Mouse (Mus musculus) embryonic facial prominence, embryonic 10.5 days (tissue): Measurements from ENCODE around the gene Ak6. TPM values are rescaled to one million over a fixed set of nuclear protein-coding genes. Genes with fewer than 3 reads are reported as not detected.
A peak's percentile ranks its signal among the peaks of the same experiment; 100 is the strongest.

ENCODE experiments used
- DNase-seq: peaks from one replicate; pipeline ENCODE4 v3.0.0-alpha.2; 2017; ENCODE audit warnings: low spot score
- H3K27ac ChIP-seq: fragments of 300-500 bp; sonication (generic); replicated peaks from 2 replicates; pipeline ENCODE4 v1.5.1; 2016; ENCODE audit warnings: mild to moderate bottlenecking
- H3K27me3 ChIP-seq: fragments of 300-500 bp; sonication (generic); replicated peaks from 2 replicates; pipeline ENCODE4 v1.6.1; 2016; ENCODE audit warnings: low read depth, mild to moderate bottlenecking; ENCODE audit not compliant: poor library complexity, severe bottlenecking
- H3K36me3 ChIP-seq: fragments of 300-500 bp; sonication (generic); replicated peaks from 2 replicates; pipeline ENCODE4 v1.6.1; 2016; ENCODE audit warnings: mild to moderate bottlenecking, moderate library complexity
- H3K4me1 ChIP-seq: fragments of 300-500 bp; sonication (generic); 2 replicates; pipeline ENCODE4 v1.6.1; 2016
- H3K4me3 ChIP-seq: fragments of 300-500 bp; sonication (generic); 2 replicates; pipeline ENCODE4 v1.5.1; 2016; ENCODE audit warnings: mild to moderate bottlenecking, moderate library complexity
- H3K9me3 ChIP-seq: fragments of 300-500 bp; sonication (generic); 2 replicates; pipeline ENCODE4 v1.6.1; 2016; ENCODE audit warnings: mild to moderate bottlenecking
- WGBS: fragments of 180-500 bp; shearing (Covaris S2); methylation state at CpG from one replicate; pipeline ENCODE4 v1.1.7; 2016; 5-methylcytosine and 5-hydroxymethylcytosine counted together
- polyA plus RNA-seq: library from polyadenylated mRNA; unstranded; fragments of >200 nt; fragmentation: Nextera tagmentation; extraction: Ambion mirVana; gene quantifications from 2 replicates; pipeline ENCODE4 v1.2.1, GENCODE M21; 2016

Gene Ak6
- polyA plus RNA-seq, 1 experiment from 2014 or later, result 365 TPM

- Histone ChIP-seq H3K4me3 (no peak overlapping the region), H3K27ac (no peak overlapping the region), H3K27me3 (peaks cover 27% of the 10 kb centered on the region), H3K4me1 (peaks cover 8% of the 10 kb centered on the region), H3K9me3 (no peaks in the 10 kb centered on the region), H3K36me3 (peaks cover 51% of the 10 kb centered on the region)
- 84% methylated on average over 13 of the region's 13 CpGs for WGBS
- no peak for DNase-seq
Measured at GRCm38 (mm10) chr13:100617583-100617982, 33.2 kb upstream of the Ak6 start.

DNA sequence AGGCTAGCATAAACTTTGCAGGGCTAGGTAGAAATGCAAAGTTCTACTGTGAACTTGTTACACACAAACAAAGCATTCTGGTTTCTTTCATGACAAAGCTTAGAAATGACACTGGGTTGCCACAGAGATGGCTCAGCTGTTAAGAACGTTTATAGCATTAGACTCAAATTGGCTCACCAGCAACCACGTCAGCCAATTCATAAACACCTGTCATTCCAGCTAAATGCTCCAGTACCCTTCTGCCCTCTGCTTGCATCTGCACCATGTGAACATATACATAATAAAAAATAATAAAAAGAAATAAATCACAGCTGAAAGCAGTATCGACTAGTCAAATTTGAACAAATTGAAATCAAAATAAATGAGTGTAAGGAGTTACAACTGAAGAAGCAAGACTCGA is 28.5 kb upstream of the Ak6 start:
- Histone ChIP-seq H3K9me3 (no peaks in the 10 kb centered on the region), H3K36me3 (peaks cover 93% of the 10 kb centered on the region), H3K27me3 (peaks cover 7% of the 10 kb centered on the region), H3K4me1 (no peaks in the 10 kb centered on the region), H3K4me3 (no peak overlapping the region), H3K27ac (no peak overlapping the region)
- WGBS, result 90% methylated on average over 4 of the region's 4 CpGs
- no peak for DNase-seq

GRCm38 (mm10) chr13:100634106-100634691 is 16.6 kb upstream of the Ak6 start:
- Histone ChIP-seq H3K27me3 (no peaks in the 10 kb centered on the region), H3K9me3 (no peaks in the 10 kb centered on the region), H3K4me1 (no peaks in the 10 kb centered on the region), H3K36me3 (peaks cover 98% of the 10 kb centered on the region), H3K27ac (no peak overlapping the region), H3K4me3 (no peak overlapping the region)
- no peak for DNase-seq
- WGBS, result 97% methylated on average over 3 of the region's 3 CpGs

DNA sequence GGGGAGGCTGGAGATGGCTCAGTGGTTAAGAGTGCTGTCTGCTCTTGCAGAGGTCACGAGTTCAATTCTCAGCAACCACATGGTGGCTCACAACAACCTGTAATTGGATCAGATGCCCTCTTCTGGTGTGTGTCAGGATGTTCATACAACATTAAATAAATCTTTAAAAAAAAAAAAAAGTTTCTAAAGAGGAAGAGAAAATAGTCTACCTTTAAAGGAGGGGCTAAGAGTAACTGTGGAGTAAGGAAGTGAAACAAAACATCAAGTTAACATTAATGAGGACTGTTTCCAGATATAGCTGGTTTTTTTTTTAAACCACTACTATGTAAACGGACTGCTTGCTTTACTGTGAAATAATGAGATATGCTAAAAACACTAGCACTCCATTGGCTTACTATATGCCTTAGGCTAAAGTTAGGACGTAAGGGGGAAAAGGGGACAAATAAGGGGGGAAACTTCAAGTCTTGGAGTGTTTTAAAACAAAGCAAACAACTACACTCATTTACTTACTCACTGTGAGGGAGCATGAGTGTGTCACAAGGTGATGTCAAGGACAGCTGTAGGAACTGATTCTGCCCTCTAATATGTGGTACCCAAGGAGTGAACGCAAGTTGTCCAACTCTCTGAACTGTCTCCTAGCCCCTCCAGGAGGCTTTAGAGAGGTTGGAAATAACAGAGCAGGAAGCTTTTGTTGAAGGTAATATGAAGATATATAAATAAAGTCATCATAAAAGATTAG is 8.1 kb upstream of the Ak6 start:
- H3K4me3 ChIP-seq, result no peak overlapping the region
- no peaks in the 10 kb centered on the region for H3K27me3 ChIP-seq
- H3K27ac ChIP-seq, result no peak overlapping the region
- no peak for DNase-seq
- H3K9me3 ChIP-seq, result no peaks in the 10 kb centered on the region
- H3K36me3 ChIP-seq, result peaks cover 94% of the 10 kb centered on the region
- 90% methylated on average over 4 of the region's 4 CpGs for WGBS
- no peaks in the 10 kb centered on the region for H3K4me1 ChIP-seq

DNA sequence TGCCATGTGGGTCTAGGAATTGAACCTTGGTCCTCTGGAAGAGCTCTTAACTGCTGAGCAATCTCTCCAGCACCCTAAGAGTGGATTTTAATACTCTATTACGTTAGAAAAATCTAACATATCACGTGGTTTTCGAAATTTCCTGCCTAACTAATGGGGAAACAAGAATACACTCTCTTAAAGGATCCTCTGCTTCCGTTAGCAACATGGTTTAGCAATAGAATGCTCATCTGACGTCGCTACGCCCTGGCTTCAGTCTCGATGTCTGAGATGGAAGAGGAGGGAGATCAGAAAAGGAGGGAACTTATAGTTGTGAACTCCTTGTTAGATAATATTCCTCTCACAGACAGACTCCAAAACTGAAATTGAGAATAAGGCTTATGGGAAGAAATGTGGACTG is 2.6 kb upstream of the Ak6 start:
- H3K9me3 ChIP-seq, result no peaks in the 10 kb centered on the region
- no peak for DNase-seq
- H3K27ac ChIP-seq, result no peak overlapping the region
- H3K4me3 ChIP-seq, result no peak overlapping the region
- H3K27me3 ChIP-seq, result no peaks in the 10 kb centered on the region
- peaks cover 13% of the 10 kb centered on the region for H3K4me1 ChIP-seq
- 95% methylated on average over 8 of the region's 8 CpGs for WGBS
- peaks cover 46% of the 10 kb centered on the region for H3K36me3 ChIP-seq

DNA sequence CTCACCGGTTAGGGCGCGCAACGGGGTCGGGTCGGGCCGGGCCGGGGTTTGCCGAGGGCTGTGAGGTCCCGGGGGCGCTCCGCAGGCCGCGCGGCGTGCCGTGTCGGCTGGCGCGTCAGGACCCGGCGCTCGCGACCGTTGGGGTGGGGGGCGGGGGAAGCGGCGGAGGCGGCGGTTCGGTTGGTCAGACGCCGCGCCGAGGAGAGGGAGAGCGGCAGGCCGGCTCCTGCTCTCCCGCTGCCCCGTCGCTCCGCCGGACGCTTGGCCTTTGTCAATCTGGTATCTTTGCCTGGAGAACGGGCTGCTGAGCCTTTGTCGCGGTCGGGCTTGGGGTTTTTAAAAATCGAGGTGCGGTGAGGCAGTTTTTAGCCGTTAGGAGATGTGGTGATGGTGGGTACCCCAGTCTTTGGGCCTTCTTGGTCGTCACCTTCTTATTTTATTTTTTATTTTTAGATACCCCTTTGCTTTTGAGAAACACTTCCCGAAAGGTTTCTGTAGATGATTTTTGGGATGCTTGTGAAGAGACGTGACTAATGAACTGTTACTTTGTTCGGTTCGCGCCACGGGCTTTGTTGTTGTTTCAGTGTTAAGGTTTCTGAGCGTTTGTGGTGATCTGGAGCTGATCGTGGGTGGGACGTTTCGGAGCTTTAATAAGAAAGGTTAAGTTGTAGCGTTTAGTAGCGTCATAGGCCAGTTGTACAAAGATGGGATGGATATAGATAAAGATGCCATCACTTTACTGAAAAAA is 834 bp downstream of the Ak6 start, which contains the start of gene Taf9:
Gene Taf9, plus strand, starts transcription at position 141 of the 748 bp plus-strand sequence.
- DNase-seq, result no peak
- H3K27ac ChIP-seq, result peak within 1 kb of the TSS; percentile 100
- peaks cover 13% of the 10 kb centered on the region for H3K4me1 ChIP-seq
- no peaks in the 10 kb centered on the region for H3K27me3 ChIP-seq
- peaks cover 40% of the 10 kb centered on the region for H3K36me3 ChIP-seq
- peak within 1 kb of the TSS; percentile 97 for H3K4me3 ChIP-seq
- WGBS, result under 1% methylated on average over 62 of the region's 63 CpGs
- H3K9me3 ChIP-seq, result no peaks in the 10 kb centered on the region

GRCm38 (mm10) chr13:100658091-100658490 is 7.3 kb downstream of the Ak6 start:
- H3K27ac ChIP-seq, result no peak overlapping the region
- no peaks in the 10 kb centered on the region for H3K4me1 ChIP-seq
- H3K36me3 ChIP-seq, result peaks cover 57% of the 10 kb centered on the region
- H3K4me3 ChIP-seq, result no peak overlapping the region
- no peaks in the 10 kb centered on the region for H3K9me3 ChIP-seq
- H3K27me3 ChIP-seq, result no peaks in the 10 kb centered on the region
- 90% methylated on average over 5 of the region's 5 CpGs for WGBS
- DNase-seq, result no peak

- Histone ChIP-seq H3K4me1 (no peaks in the 10 kb centered on the region), H3K27me3 (no peaks in the 10 kb centered on the region), H3K9me3 (no peaks in the 10 kb centered on the region), H3K4me3 (no peak overlapping the region), H3K36me3 (peaks cover 60% of the 10 kb centered on the region), H3K27ac (no peak overlapping the region)
- DNase-seq, result peak; percentile 67
- WGBS, result 49% methylated on average over 4 of the region's 4 CpGs
Measured at GRCm38 (mm10) chr13:100659864-100660456, 9.2 kb downstream of the Ak6 start.

DNA sequence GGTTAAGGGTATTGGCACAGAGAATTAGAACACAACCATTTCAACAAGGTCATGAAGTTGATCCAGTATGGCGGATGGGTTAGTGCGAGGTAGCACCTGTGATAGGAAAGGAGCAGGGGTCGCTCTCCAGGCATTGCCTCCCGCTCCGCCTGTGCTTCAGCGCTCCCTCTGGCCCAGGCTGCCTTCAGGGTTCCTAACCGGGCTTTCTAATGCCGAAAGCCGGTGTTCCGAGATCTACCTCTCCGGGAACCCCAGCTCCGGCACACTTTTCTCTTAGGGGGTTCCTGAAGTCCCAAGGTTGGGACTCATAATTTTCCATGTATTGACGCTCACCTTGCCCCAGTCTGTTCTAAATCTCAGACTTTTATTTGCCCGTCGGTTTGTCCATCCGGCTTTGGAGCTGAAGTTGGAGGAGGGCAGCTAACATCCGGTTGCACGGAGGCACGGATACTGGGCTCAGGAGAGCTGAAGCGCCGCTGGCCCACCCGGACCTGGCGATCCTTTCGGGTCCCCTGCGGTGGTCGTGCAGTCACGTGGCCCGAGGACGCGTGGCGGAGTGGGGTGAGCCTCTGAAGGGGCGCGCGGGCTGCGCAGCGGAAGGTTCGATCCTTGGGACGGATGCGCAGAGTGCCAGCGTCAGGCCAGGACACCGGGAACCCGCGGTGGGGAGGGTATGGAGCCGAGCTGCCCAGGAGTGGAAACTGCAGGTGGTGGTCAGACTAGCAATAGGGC is 18.7 kb downstream of the Ak6 start, which contains the start of gene Ccdc125:
Gene Ccdc125, plus strand, starts transcription at position 427 of the 732 bp plus-strand sequence.
- Histone ChIP-seq H3K9me3 (no peaks in the 10 kb centered on the region), H3K4me3 (peak within 1 kb of the TSS; percentile 77), H3K27ac (peak within 1 kb of the TSS; percentile 89), H3K4me1 (no peaks in the 10 kb centered on the region; the same call in 1 of the 2 replicates), H3K36me3 (peaks cover 25% of the 10 kb centered on the region), H3K27me3 (no peaks in the 10 kb centered on the region)
- peak; percentile 77 for DNase-seq
- under 1% methylated on average over 44 of the region's 44 CpGs for WGBS

- H3K4me3 ChIP-seq, result peak overlapping the region; percentile 77
- DNase-seq, result no peak
- H3K9me3 ChIP-seq, result no peaks in the 10 kb centered on the region
- H3K4me1 ChIP-seq, result no peaks in the 10 kb centered on the region; the same call in 1 of the 2 replicates
- WGBS, result 57% methylated on average over 9 of the region's 9 CpGs
- no peaks in the 10 kb centered on the region for H3K27me3 ChIP-seq
- peaks cover 20% of the 10 kb centered on the region for H3K36me3 ChIP-seq
- H3K27ac ChIP-seq, result peak overlapping the region; percentile 89; the same call in 1 of the 2 replicates
Measured at GRCm38 (mm10) chr13:100670181-100670741, 19.5 kb downstream of the Ak6 start.

- H3K9me3 ChIP-seq, result no peaks in the 10 kb centered on the region
- WGBS, result 86% methylated on average over 15 of the region's 15 CpGs
- no peaks in the 10 kb centered on the region for H3K27me3 ChIP-seq
- H3K4me1 ChIP-seq, result no peaks in the 10 kb centered on the region
- DNase-seq, result no peak
- H3K27ac ChIP-seq, result no peak overlapping the region
- H3K36me3 ChIP-seq, result no peaks in the 10 kb centered on the region
- H3K4me3 ChIP-seq, result no peak overlapping the region
Measured at GRCm38 (mm10) chr13:100675936-100676635, 25.3 kb downstream of the Ak6 start.
